Mouse (Mus musculus): ENCODE results near the gene Foxe1.

DNA sequence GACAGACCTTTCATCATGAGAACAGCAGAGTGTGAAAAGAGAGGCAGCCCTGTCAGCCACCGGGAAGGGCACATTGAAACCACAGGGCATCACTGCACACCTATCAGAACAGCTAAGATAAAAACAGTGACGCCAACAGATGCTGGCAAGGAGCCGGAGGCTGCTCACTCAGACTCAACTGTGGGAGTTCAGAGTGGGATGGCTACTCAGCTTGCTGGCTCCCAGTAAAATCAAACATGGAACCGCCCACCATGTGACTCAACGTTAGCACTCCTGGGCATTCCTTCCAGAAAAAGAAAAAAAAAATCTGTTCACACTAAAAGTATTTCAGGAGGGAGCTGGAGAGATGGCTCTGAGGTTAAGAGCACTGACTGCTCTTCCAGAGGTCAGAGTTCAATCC is 17.8 kb downstream of the Foxe1 start:
- TF ChIP-seq CTCF (IDR thresholded peaks at IDR 0.05; ENCODE audit: borderline replicate concordance, control insufficient read depth, extremely low read depth, insufficient read depth, low read length, poor library complexity) (no peak), POLR2A (IDR thresholded peaks at IDR 0.05; ENCODE audit: control insufficient read depth, extremely low read depth, insufficient read depth, low read length, poor library complexity) (no peak)

Data from thymus, adult 2 months (tissue).